8 mouse cellular contexts compared by ENCODE assay signal in genomic region chr5:25099367-25100156, GRCm38 (mm10). TPM values are rescaled to one million over a fixed set of nuclear protein-coding genes. Genes with fewer than 3 reads are reported as not detected.
DNase-seq lines count a peak whose midpoint lies in the region; ATAC-seq and TF ChIP-seq lines count a peak whose summit lies in the region.

No protein-coding gene starts in this region.

- H3K27me3 ChIP-seq in MEL (ENCODE audit: control insufficient read depth in 1 of 2, insufficient read depth in 2 of 2, low read length in 2 of 2) = no peaks in the 10 kb centered on the region

- peak overlapping the region; percentile 75 to 78 for H3K4me3 ChIP-seq in MEL (ENCODE audit: control insufficient read depth in 1 of 2, insufficient read depth in 1 of 2, low read depth in 2 of 2, low read length in 2 of 2)

- ATAC-seq in frontal cortex, adult (ENCODE audit: low TSS enrichment) = peak; percentile 45
- no peak for ATAC-seq in monocyte, adult 5-6 weeks (replicated peaks; ENCODE audit: insufficient number of reproducible peaks, low FRiP score, low TSS enrichment, poor library complexity, severe bottlenecking)

- H3K4me1 ChIP-seq in MEL (ENCODE audit: control insufficient read depth in 1 of 2, insufficient read depth in 2 of 2, low read length in 2 of 2) = peaks cover 6 to 23% of the 10 kb centered on the region in 2 experiments; a peak in 3 of 4 replicates

- no peak for TF ChIP-seq CTCF in MEL (IDR thresholded peaks at IDR 0.05 in 2 of 3, conservative IDR thresholded peaks at IDR 0.05 in 1 of 3; ENCODE audit: control insufficient read depth in 1 of 3, insufficient read depth in 1 of 3, low read depth in 2 of 3, low read length in 3 of 3, poor library complexity in 1 of 3, severe bottlenecking in 1 of 3)

- TF ChIP-seq EP300 in MEL (IDR thresholded peaks at IDR 0.05; ENCODE audit: low read depth in 1 of 2, low read length in 2 of 2) = no peak; a peak in 1 of 4 replicates

- no peaks in the 10 kb centered on the region for H3K9me3 ChIP-seq in MEL (replicated peaks; ENCODE audit: insufficient read depth, low read length)

- peaks cover 24% of the 10 kb centered on the region for H3K79me2 ChIP-seq in MEL (ENCODE audit: control insufficient read depth, insufficient read depth, low read length, poor library complexity)

- TF ChIP-seq POLR2A in MEL (IDR thresholded peaks at IDR 0.05; ENCODE audit: control insufficient read depth in 1 of 2, insufficient read depth in 1 of 2, low read depth in 1 of 2, low read length in 2 of 2, poor library complexity in 1 of 2) = 0 out of 4 replicates have a peak, but pooled peaks of 1 of the 2 experiments have one; percentile 40

- H3K36me3 ChIP-seq in MEL (ENCODE audit: control insufficient read depth in 1 of 2, insufficient read depth in 2 of 2, low read length in 2 of 2) = peaks cover 0 to 7% of the 10 kb centered on the region in 2 experiments; a peak in 1 of 4 replicates

- TF ChIP-seq RAD21 in MEL (IDR thresholded peaks at IDR 0.05; ENCODE audit: low read depth, low read length) = no peak

- DNase-seq in MEL (ENCODE audit: low read depth, low spot score) = peak; percentile 76
- DNase-seq in cerebellum, adult 18-20 months = peak; percentile 52 to 54
- DNase-seq in heart, postnatal 36 days = peak; percentile 59 to 73
- peak; percentile 57 to 68 for DNase-seq in layer of hippocampus, adult 8-10 months (ENCODE audit: low spot score in 2 of 2)
- DNase-seq in lung, postnatal 14 days = peak; percentile 60
- peak; percentile 67 for DNase-seq in ovary, postnatal 36 days (ENCODE audit: low spot score)

- intact Hi-C loops in heart, postnatal 36 days (cut with DNase I) = loop anchor here (5.0 kb wide), 1 partner anchor 123 kb away; the partner anchor contains the start of genes E130116L18Rik and Galnt11

- H3K27ac ChIP-seq in MEL (ENCODE audit: control insufficient read depth, low read depth, low read length) = peak overlapping the region; percentile 62

- peak overlapping the region; percentile 83 for H3K9ac ChIP-seq in MEL (ENCODE audit: control insufficient read depth, low read depth, low read length, poor library complexity, severe bottlenecking)

TF ChIP-seq in MEL, 35 proteins besides CTCF, POLR2A, EP300 and RAD21:
- TF ChIP-seq MAX (IDR thresholded peaks at IDR 0.05; ENCODE audit: low read length) = peak; percentile 10; the same call in 1 of the 2 replicates
- no peak for TF ChIP-seq GATA1 (IDR thresholded peaks at IDR 0.05; ENCODE audit: low read depth, low read length)
- TF ChIP-seq POLR2AphosphoS5 (IDR thresholded peaks at IDR 0.05; ENCODE audit: borderline replicate concordance, low read depth, low read length) = no peak
- 0 out of 2 replicates have a peak, but pooled peaks have one; percentile 45 for TF ChIP-seq UBTF (IDR thresholded peaks at IDR 0.05; ENCODE audit: borderline replicate concordance, insufficient read depth, low read depth, low read length)
- 0 out of 2 replicates have a peak, but pooled peaks have one; percentile 8 for TF ChIP-seq SMC3 (IDR thresholded peaks at IDR 0.05; ENCODE audit: low read depth, low read length)
- 0 out of 2 replicates have a peak, but pooled peaks have one; percentile 37 for TF ChIP-seq E2F4 (IDR thresholded peaks at IDR 0.05; ENCODE audit: borderline replicate concordance, low read depth, low read length)
- 0 out of 2 replicates have a peak, but pooled peaks have one; percentile 29 for TF ChIP-seq HCFC1 (IDR thresholded peaks at IDR 0.05; ENCODE audit: low read depth, low read length)
- no peak for TF ChIP-seq JUND (IDR thresholded peaks at IDR 0.05; ENCODE audit: low read depth, low read length)
- 0 out of 2 replicates have a peak, but pooled peaks have one; percentile 9 for TF ChIP-seq RCOR1 (IDR thresholded peaks at IDR 0.05; ENCODE audit: low read depth, low read length)
- TF ChIP-seq MYC (IDR thresholded peaks at IDR 0.05; ENCODE audit: low read depth, low read length) = peak; percentile 24; the same call in 1 of the 2 replicates
- TF ChIP-seq SIN3A (IDR thresholded peaks at IDR 0.05; ENCODE audit: low read length) = peak; percentile 41; the same call in 1 of the 2 replicates
- TF ChIP-seq CHD2 (IDR thresholded peaks at IDR 0.05; ENCODE audit: low read length) = peak; percentile 25; the same call in 1 of the 2 replicates
- TF ChIP-seq NRF1 (IDR thresholded peaks at IDR 0.05; ENCODE audit: insufficient read depth, low read depth, low read length, poor library complexity, severe bottlenecking) = peak; percentile 17; the same call in 1 of the 2 replicates

RNA-seq across cellular contexts. Expression of gene Prkag2, which starts 0.9 kb away (rescaled TPM):
- total RNA-seq in MEL (2012; rRNA removed) = 7.7 and 8.0 TPM in 2 replicates
- polyA plus RNA-seq in MEL (2012; ENCODE audit: insufficient read depth in 1 of 2, insufficient read length in 2 of 2, low read depth in 1 of 2, low replicate concordance in 2 of 2, missing spikeins in 1 of 2) = 10 to 100 TPM in 1 of 2 experiments, not detected in 1; 27.9 TPM
- 10 to 100 TPM; 27.1 to 28.9 TPM for total RNA-seq in heart, postnatal 36 days (2021)
- total RNA-seq in layer of hippocampus, adult 8-10 months (2022) = 100 to 1,000 TPM; 143 to 198 (median 175) TPM
- 38.4 to 61.0 TPM (median 57.7 TPM) in 3 replicates for total RNA-seq in monocyte, adult 5-6 weeks (2017)
